Mouse (Mus musculus): ENCODE measurements around the gene Akp3.

The Akp3 gene

GRCm38 (mm10) chr1:87124673-87125072, at the start of gene Akp3:
TSS of gene Akp3 (plus strand) at chr1:87124973.
- no peak for DNase-seq (ENCODE audit: inconsistent ontology term)

DNA sequence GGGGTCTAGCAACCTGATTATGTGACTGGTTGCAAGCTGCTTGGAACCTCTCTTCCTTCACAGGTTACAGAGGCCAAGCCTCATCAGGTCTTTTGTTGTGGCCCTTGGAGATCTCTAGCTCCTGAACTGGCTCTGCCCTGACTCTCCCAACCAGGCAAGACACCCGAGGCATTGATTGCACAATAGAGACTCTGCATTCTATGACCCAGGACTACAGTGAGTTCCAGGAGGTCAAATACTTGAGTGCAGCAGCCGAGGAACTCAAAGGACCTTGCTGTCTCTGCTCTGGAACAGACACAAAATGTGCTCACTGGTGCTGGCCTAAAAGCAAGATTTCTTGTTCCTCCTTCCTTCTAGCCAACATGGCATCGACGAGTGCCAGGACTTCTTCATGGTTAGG, 38.6 kb upstream of the Akp3 start:
- peak; percentile 35 for DNase-seq (ENCODE audit: inconsistent ontology term)

DNA sequence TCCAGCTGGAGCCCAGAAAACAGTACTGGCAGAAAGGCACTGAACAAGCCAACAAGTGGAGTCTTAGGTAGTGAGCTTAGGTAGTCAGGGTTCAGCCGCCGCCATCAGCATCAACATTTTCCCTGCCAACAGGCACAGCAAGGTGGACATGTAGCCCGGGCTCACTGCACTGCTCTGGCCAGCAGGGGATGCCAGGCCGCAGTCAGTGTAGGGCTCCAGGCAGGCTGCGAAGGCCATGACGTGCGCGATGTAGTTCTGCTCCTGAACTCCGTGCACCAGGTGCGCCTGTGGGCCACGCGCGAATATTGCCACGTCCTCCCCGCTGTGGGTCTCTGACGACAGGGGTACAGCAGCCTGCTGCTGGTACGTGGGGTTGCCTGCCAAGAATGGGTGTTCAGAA, 37.8 kb upstream of the Akp3 start:
- no peak for DNase-seq (ENCODE audit: inconsistent ontology term)

DNA sequence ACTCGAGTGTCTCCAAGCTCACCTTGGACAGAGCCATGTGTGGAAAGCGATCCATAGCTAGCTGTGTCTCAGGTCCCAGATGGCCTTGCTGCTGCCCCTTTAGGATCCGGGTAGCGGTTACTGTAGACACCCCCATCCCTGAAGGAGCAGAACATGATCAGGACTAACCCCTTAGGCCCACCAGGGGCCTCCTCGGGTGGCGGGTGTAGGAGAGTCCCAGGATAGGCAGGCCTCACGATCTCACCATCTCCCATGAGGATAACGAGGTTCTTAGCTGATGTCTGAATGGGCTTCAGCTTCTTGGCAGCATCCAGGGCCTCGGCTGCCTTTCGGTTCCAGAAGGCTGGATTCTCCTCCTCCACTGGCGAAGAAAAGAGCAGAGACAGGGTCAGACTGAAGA, 35.5 kb upstream of the Akp3 start:
- DNase-seq (ENCODE audit: inconsistent ontology term): no peak

GRCm38 (mm10) chr1:87089828-87090227, 34.9 kb upstream of the Akp3 start, which contains the start of gene Alppl2:
TSS of gene Alppl2 (minus strand) at chr1:87089928.
- DNase-seq (ENCODE audit: inconsistent ontology term): no peak

DNA sequence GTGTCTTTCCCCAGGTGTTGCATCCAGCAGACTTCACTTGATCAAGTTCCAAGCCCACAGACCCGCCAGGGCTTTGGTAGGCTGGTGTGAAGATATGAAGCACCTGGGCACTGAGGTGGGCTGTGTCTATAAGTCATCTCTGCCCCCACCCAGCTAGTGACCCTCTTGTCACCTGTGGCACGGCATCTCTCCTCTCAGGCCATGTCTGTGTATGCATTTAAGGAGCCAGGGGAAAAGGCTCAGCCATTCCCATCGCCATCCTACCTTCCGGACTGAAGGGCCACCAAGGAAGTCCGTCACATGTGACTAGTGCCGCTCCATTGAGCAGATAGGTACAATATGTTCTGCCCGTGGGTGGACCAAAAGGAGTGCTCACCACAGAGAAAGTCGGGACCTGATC, 29.1 kb upstream of the Akp3 start:
- no peak for DNase-seq (ENCODE audit: inconsistent ontology term)

DNA sequence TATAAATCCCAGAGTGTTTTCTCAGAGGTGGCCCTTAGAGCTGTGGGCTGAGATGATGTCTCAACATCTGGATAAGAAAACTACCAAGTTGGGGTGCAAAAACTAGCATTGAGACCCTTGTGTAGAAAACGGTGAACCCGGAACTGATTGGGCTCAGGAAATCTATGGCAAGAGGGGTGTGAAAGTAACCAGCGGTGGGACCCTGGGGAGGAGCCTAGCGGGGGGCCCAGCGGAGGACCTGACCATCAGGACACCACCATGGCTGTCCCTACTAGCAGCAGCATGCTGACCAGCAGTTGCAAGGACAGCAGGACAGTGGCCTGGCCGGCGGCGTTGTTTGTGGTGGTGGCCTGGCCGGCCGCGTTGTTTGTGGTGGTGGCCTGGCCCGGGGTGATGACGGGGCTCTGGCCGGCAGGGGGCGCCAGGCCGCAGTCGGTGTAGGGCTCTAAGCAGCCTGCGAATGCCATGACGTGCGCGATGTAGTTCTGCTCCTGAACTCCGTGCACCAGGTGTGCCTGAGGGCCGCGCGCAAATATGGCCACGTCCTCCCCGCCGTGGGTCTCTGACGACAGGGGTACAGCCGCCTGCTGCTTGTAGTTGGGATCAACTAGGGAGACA, 26.3 kb upstream of the Akp3 start:
- DNase-seq (ENCODE audit: inconsistent ontology term): peak; percentile 60

DNA sequence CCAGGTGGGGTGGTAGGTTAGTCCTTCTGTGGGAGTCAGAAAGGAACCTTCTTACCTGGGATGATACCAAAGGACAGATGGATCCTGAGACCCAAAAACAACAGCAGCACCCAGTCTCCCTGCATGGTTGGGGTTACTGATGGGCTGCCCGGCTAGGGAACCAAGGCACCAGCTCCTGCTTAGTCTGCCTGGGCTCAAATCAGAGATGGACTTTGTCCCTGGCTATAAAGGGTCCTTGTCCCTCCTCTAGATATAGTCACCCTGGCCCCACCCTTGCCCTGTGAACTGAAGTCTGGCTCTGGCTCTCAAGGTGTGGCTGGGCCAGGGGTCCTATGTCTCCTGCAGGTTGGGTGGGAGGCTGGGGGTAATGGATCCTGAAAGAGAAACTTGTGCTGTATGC, 23.4 kb upstream of the Akp3 start, which contains the start of gene Alpi:
Gene Alpi, minus strand, starts transcription at position 196 of the 400 bp plus-strand sequence.
- no peak for DNase-seq (ENCODE audit: inconsistent ontology term)

GRCm38 (mm10) chr1:87102114-87102513, 22.7 kb upstream of the Akp3 start:
- no peak for DNase-seq (ENCODE audit: inconsistent ontology term)

DNA sequence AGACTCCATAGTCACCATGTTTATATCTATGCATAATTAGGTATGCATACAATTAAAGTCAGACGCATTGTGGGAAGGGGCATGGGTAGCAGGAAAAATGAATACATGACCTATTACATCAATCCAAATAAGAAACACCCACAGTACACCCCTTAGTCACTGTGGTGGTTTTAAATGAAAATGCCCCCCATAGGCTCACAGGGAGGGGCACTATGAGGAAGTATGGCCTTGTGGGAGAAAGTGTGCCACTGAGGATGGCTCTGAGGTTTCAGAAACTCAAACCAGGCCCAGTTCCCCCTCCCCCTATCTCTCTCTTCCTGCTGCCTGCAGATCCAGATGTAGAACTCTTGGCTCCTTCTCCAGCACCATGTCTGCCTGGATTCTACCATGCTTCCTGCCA, 20.8 kb upstream of the Akp3 start:
- DNase-seq (ENCODE audit: inconsistent ontology term): no peak

DNA sequence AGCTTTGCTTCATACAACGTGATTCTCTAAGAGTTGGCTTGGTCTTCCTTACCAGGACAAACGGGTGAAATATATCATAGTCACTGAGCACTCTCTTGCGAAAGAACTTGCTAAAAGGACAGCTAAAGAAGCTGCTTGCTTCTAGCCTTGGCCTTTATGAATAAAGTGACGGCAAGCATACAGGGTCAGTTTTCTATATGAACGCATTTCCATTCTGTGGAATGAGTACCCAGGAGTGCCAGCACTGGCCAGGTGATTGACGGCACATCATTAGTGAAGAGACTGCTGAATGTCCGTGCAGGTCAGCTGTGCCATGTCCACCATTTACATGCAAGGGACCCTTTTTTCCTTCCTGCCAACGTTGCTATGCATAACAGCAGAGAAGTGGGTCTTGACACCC, 18.2 kb upstream of the Akp3 start:
- DNase-seq (ENCODE audit: inconsistent ontology term): no peak

GRCm38 (mm10) chr1:87108564-87108963, 16.2 kb upstream of the Akp3 start:
- DNase-seq (ENCODE audit: inconsistent ontology term): no peak

- peak; percentile 14 for DNase-seq (ENCODE audit: inconsistent ontology term)
These were observed 12.9 kb upstream of the Akp3 start for GRCm38 (mm10) chr1:87111719-87112354.

- no peak for DNase-seq (ENCODE audit: inconsistent ontology term)
These were observed 10.0 kb upstream of the Akp3 start for GRCm38 (mm10) chr1:87114784-87115183.

DNA sequence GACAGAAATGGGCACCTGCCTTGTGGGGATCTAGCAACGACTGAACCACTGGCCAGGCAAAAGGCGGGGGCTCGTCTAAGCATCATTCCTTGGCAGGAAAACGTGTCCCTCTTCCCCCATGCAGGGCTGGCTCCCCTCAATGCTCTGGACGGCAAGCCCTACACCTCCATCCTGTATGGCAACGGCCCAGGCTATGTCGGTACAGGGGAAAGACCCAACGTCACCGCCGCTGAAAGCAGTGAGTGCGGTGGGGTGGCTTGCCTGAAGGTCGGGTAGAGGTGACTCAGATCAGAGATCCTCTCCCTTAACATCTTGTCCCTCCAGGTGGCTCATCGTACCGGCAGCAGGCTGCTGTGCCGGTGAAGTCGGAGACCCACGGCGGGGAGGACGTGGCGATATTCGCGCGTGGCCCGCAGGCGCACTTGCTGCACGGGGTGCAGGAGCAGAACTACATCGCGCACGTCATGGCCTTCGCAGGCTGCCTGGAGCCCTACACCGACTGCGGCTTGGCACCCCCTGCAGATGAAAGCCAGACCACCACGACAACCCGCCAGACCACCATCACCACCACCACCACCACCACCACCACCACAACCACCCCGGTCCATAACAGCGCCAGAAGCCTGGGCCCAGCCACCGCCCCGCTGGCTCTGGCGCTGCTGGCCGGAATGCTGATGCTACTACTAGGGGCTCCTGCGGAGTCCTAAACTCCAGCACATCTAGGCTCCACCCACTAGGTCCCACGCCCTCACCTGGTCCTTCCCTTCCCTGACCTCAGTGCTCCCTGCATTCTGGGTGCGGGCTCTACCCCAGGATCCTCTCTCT, 2.6 kb downstream of the Akp3 start:
- DNase-seq (ENCODE audit: inconsistent ontology term): no peak

GRCm38 (mm10) chr1:87131803-87132202, 7.0 kb downstream of the Akp3 start:
- peak; percentile 52 for DNase-seq (ENCODE audit: inconsistent ontology term)

DNA sequence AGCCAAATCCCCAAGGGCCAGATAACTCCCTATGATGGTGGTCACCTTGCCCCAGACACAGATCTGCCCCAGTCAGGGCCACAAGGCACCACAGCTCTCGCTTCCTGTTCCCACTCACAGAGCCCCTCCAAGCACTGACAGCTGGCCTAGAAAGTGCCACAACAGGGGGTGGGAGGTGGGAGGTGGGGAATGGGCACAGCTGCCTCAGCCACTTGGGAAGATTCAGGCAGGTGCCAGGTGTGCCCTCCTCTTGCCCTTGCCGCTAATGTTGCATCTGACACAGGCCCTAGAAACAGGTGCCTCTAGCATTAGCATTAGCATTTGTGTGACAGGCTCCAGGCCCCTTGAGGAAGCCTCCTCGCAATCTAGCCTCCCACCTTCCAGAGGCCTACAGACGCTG, 16.8 kb downstream of the Akp3 start:
- no peak for DNase-seq (ENCODE audit: inconsistent ontology term)

GRCm38 (mm10) chr1:87142456-87142855, 17.7 kb downstream of the Akp3 start:
- peak; percentile 49 for DNase-seq (ENCODE audit: inconsistent ontology term)

DNA sequence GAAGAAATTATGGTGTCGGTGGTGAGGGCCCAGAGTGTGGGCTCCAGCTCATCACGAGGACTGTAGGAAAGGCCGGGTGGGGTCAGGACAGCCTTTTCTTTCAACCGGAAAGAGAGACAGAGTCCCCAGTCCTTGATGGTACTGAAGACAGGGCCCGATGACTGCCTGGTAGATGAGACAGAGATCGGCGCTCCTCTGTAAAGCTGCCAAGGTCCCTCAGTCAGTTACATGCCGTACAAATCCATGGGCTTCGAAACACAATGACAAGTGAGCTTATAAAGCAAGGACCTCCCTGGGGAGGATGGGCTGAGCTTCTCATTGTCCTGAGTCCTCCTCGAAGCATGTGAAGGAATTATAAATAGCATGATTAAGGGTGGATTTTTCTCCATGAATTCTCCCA, 18.4 kb downstream of the Akp3 start:
- no peak for DNase-seq (ENCODE audit: inconsistent ontology term)

- DNase-seq (ENCODE audit: inconsistent ontology term): no peak
These were observed 24.6 kb downstream of the Akp3 start for GRCm38 (mm10) chr1:87149422-87149821.

DNA sequence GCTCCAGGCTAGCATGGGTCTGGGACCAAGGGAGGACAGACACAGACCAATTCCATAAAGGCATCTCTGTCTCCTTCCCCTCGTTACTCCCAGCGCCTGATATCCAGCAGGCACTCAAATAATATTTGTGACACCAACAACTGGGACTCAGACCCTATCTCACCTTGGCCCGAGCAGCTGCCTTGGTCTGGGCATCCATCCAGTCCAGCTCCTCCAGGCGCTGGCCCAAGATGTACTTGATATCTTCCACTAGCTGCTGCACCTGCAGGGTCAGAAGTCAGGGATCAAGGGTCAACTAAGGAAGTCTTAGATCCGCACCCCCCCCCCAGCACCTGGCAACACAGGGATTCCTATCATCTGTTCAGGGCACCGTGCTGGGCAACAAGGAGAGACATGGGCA, 26.5 kb downstream of the Akp3 start:
- DNase-seq (ENCODE audit: inconsistent ontology term): no peak

DNA sequence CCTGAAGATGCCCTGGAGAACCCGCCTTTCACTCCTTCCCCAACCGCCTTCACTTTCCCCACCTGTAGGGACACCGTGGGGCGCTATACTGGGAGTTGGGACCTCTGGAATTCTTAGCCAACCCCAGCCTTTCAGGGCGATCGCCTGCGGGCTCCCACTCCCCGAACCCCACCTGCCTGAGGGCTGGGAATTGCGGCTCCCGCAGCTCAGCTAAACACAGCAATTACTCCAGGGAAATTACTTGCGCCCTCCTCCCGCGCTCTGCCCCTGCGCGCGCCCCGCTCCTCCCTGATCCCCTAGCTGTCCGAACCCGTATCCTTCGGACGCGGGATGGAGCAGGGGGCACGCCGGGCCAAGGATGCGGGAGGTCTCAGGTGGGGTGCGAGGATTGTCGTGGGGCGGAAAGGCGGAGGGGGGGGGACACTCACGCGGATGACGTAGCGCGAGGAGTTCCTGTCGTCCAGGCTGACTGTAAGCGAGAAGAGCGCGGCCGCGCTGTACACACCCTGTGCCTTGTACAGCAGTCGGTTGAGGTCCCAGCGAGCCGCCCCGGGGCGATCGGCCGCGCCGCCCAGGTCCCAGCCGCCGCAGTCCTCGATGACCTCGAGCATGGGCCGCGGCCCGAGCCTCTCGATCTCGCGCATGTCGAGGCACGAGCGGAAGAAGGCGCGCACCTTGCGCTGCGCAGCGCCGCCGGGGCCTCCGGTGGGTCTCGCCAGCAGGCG, 29.2 kb downstream of the Akp3 start:
- no peak for DNase-seq (ENCODE audit: inconsistent ontology term)

All from Muller cell, postnatal 12 days (primary cell).